Mouse (Mus musculus): ENCODE data around the gene Washc2.

DNA sequence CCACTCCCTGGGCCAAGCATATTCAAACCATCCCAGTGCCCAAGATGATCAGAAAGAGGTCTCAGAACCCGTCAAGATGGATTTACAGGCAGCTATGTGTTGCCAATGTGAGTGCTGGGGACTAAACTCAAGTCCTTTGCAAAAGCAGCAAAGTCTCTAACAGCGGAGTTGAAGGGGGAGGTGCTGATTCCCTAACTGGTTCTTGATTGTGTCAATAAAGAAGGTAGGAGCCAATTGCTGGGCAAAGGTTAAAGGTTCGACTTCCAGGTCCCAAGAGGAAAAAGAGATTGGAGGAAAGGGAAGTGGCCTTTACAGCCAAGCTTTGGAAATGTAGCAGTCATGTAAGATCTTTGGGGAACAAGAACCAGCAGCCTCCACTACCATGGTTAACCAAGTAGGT, 27.1 kb upstream of the Washc2 start:
- no peak for TF ChIP-seq CTCF (conservative IDR thresholded peaks at IDR 0.05; ENCODE audit: insufficient read depth, insufficient read length, low read depth, low read length)
- TF ChIP-seq POLR2A (IDR thresholded peaks at IDR 0.05; ENCODE audit: low read depth, low read length) = no peak

Data from kidney, adult 2 months (tissue).